Mouse (Mus musculus) naive thymus-derived CD4-positive, alpha-beta T cell, adult 2 months (primary cell): ENCODE data around the gene Gpr162.
"Not testable (repeated sequence)": the region's sequence is repeated elsewhere in the genome, so short reads cannot be mapped to it uniquely, and the experiment has no call there.

Experiments
- DNase-seq: peaks from one replicate; pipeline ENCODE4 v3.0.0-alpha.2; 2011; ENCODE audit warnings: low read depth

Gene Gpr162

DNA sequence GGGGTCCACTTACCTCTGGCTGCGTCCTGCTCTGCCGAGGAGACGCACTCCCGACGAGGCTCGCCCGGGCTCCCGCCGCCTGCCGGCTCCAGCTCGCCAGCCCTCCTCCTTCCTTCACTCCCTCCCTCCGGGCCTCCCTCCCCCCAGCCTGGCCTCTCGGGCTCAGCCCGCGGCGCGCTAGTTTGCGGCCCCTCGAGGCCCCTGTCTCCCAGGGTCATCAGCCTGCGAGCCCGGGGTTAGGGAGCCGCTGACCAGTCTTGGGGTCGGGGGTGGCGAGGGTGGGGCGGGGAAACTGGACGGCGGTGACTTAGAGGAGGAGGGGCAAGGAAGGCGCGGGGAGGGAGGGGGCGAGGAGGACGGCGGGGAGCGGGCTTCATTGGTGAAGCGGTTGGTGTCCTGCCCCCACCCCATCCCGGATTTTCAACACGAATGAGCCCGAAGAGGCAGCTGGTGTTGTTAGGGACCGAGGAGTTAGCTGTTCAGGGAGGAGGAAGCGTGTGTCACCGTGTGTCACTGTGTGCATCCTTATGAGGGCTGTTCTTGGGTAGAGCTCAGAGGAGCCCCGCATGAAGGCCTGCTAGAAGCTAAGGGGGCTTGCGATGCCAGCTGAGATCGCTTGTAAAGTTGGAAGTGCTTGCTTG is at the start of gene Gpr162:
Gene Gpr162, minus strand, starts transcription at position 326 of the 641 bp plus-strand sequence.
- peak; percentile 66 for DNase-seq

DNA sequence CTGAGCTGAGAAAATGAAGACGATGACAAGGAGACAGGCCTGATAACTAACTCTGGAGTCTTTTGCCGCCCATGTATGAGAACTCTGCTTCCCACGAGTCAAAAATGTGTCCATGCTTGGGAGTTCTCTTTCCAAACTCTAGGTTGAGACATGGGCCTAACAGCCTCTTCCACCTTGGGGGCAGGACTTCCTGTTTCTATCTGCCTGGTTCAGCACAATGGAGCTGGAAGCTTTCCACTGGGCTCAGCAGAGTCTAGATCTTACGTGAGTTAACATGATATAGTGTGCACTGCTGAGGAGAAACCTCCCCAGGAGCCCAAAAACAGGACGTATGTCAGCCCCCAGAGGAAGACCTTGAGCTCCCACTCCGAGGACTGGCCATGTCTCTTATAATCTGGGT is 49.4 kb upstream of the Gpr162 start:
- no peak for DNase-seq

DNA sequence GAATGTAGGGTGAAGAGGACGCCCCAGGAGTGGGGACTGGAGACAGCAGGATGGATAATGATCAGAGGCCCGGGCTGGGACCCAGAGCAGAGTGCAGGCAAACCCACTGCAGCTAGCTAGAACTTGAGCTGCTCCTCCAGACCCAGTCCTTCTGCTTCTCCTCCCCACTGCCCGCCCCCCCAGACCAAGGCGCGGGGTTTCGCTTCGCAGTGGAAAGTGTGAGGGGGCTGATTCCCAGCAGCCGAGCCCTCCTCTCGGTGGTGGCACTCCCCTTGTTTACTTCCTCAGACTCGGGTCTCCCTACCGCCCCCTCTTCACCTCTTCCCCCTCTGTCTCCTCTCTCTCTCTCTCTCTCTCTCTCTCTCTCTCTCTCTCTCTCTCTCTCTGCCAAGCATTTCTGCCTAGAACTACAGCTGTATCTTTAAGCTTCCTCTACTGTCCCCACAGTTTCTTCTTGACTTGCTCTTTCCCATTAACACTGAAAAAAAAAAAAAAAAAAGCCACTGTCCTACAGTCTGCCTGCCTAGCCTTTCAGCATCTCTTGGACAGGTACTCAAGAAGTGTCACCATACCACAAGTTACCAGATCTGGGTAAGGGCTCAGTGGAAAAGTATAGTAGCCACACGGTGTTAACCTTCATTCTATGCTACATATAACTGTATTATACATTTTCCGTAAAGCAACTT is 47.9 kb upstream of the Gpr162 start, which contains the start of gene Lag3:
Gene Lag3, minus strand, starts transcription at position 173 of the 686 bp plus-strand sequence.
- DNase-seq: no peak

DNA sequence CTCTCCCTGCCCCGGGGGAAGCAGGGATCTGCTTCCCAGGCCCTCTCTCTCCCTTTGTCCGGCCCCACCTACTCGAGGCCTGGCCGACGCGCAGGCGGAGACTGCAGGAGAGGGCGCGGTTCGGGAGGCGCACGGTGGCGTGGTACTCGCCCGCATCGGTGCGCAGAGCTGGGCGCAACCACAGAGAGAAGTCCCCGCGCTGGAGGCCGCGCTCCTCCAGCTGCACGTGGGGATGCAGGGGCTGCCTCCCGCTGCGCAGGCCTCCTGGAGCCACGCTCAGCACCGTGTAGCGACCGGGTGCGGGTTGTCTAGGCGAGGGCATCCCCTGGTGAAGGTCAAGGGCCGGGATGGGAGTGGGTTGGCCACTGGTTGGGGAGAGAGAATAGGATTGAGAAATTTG is 46.2 kb upstream of the Gpr162 start:
- DNase-seq: no peak

DNA sequence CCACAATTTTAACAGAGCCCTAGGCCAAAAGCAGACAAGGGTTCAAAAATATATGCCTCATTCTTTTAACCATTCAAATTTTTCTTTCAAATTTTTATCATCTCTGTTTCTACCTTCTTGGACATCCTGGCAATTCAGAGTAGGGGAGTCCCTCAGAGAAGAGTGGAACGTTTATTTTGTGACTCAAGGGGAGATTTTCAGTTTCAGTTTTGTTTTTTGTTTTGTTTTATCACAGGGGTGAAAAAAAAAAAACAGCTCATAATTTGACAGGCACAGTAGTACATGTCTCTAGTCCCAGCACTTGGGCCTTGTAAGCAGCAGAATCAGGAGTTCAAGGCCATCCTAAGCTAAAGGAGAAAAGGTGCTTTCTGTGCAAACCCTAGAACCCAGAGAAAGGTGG is 44.0 kb upstream of the Gpr162 start:
- no peak for DNase-seq

DNA sequence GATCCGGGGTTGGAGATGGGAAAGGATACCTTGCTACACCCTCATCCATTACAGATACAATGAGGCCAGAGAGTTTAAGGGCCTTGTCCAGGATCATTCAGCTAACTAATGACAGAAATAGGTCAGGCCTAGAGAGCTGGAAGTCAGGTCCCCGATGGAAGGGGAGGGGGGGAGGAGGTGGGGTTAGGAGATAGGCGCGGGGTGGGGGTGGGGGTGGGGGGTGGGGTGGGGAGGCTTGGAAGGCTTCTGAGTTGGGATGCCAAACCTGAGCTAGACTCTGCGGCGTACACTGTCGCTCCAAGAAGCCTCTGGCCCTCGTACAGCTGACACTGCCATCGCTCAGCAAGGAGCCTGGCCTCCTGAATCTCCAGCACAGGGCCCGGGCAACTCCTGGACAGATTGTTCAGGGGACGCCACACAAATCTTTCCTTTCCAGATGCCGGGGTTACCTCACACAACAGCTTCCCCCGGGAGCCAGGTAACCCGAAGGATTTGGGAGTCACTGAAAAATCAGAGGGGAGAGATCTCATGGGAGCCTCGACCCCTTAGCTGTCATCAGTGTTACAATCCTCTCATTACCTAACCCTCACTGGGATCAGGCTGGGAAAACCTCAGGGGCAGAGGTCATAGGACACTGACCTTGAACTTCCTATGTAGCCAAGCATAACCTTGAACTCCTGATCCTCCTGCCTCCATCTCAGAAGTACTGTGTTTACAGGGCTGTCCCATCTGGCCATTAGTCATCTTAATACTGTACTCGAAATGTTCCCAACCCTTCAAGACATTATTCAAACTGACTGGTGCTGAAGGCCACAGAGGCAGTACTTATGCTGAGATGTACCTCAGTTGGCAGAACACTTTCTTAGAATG is 41.4 kb upstream of the Gpr162 start:
- DNase-seq: no peak

DNA sequence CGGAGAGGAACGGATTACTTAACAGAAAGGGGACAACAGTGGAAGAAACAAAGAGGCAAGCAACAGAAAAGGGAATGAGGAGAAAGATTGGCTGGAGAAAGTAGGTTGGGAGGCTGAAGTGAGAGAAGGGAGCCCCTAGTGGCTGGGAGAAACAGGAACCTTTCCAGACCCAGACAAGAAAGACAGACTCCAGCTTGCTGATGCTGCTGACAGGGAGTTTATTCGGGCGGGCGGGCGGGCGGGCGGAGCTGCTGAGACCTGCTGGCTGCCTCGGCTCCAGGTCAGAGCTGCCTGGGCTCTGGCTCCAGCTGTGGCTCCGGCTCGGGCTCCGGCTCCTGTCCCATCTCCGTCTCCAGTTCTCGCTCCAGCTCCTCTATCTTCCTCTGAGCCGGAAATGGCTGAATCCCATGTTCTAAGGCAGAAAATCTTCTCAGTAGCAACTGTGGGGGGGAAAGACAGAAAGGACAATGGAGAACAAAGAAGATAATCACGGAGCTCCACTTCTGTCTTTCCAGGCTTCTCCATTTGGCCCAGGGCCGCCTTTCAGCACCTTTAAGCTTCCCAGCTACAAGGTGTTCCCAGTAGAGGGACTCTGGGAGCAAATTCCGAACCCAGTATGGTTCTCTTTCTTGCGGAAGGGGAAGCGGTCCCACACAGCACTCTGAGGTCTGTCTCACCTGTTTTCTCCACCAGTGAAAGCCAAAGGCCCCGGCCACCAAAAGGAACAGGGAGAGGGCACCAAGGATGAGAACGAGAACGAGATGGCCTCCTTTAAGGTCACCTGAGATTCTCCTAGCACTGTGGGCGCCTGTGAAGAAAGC is 40.6 kb upstream of the Gpr162 start:
- no peak for DNase-seq

DNA sequence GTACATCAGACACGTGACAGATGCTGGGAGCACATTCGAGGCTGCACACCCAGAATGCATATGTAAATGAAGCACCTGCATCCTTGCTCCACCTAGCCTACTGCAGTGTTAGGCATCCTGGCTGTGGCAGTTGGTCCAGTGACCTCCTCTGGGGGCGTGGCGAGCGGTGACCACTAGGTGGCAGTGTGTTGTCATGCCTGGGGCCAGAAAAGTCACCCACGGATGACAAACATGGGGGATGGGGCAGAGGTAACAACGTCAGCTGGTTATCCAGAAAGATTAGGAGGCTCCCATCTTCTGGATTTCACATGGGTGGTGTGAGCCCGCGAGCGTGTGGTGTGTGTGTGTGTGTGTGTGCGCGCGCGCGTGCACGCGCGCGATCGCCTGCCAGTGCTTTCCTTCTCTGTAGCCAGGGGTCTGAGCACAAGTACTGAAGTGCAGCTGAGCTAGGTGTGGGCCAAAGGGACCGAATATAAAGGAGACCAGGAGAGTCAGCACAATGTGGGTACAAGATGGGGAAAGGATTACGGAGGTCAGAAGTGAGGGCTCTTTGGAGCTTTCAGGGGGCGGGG is 39.9 kb upstream of the Gpr162 start:
- DNase-seq: peak; percentile 95

DNA sequence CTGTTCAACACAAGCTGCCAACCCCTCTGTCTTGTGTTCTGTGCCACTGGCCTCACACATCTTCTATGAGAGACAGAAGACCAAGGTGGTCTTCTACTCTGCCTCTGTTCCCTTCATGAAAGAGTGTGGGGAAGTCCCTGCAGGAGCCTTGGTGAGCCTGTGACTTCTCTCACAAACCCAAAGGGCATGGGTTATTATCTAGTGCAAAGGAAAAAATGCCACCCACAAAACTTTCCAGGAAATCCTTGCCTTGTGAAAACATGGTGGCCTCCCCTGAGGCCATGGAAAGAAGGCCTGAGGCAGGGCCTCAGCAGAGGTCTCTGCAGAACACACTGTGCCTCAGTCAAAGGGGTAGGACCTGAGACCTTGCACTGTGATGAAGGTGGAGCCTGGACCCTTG is 38.1 kb upstream of the Gpr162 start:
- no peak for DNase-seq

DNA sequence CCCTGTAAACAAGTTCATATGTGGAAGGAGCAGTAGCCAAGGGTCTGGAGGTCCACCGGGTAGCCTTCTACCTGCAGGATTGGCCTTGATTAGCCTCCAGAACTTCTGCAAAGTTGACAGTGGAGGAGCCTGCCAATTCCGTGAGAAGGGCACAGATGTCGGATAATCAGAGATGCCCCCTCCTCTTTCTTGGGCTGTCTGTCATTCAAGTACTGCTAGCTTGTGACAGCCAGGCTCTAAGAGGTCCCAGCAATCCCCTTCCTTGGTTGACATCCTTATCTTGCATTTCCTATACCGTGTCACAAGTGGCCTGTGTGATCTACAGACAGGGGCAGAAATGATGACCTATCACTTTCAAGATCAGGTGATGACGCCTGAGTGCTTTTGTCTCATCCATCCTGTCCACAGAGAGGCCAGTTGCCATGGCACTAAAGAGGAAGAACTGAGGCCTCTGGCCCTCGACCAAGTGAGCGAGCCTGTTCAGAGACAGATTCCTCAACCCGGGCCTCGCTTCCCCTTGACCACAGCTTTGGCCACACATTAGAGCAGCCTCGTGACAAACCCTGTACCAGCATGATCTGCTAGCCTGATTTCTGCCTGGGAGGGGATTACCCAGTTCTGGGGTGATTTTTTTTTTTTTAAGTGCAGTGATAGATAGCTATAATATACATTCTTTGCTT is 37.2 kb upstream of the Gpr162 start:
- peak; percentile 69 for DNase-seq

DNA sequence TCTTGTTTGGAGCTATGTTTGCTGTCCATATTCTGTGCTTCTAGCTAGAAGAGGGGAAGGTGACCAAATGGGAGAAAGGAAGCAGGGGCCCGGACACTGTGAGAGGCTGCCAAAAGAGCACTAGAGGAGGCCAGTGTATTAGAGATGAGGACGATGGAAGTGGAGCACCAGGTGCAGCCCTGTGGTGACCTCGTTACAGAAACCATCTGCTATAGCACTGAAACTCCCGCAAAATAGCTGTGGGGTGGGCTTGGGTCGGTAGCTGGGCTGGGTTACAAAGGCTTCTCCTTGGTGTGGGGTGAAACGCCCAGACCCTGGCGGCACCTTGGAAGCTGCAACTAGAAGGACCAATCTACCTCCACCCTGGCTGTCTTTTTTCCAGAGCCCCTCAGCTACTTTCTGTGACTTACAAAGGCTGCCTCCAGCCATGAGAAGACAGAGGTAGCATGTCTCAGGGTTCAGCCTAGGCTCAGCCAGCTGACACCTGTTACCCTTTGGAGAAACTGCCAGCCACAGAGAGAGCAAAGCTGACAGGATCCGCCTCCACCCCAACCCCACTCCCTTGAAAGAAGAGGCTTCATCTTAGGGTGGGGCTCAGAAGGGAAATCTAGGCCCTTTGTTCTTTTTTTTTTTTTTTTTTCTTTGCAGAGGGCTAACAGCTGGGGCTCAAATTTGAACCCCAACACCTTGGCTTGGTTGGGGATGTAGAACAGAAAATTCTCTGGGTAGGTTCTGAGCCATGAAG is 36.4 kb upstream of the Gpr162 start:
- DNase-seq: peak; percentile 76

DNA sequence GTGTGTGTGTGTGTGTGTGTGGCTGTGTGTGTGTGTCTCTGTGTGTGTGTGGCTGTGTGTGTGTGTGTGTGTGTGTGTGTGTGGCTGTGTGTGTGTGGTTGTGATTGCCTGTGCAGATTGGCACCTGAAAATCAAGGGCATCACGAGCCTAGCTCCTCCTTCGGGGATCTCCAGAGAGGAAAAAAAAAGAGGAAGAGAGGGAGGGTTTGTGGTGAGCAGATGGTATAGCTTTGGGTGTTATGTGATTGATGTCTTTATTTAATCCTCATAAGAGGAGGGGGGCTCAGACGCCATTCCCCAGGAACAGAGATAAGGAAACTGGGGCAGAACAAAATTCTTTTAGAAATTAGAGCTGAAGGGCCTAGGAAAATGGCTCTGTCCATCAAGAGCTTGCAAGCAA is 34.6 kb upstream of the Gpr162 start:
- DNase-seq: peak; percentile 73

DNA sequence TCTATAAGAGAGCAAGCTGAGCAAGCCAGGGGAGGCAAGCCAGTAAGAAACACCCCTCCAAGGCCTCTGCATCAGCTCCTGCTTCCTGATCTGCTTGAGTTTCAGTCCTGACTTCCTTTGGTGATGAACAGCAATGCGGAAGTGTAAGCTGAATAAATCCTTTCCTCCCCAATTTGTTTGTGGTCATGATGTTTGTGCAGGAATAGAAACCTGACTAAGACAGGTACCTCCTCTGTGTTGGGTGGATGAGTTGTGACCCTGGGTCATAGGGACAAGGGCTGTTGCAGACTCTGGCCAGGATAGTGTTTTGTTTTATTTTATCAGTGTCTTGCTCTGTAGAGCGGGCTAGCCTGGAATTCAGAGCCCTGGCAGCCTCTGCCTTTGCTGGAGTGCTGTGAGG is 30.3 kb upstream of the Gpr162 start:
- not testable (repeated sequence) for DNase-seq

DNA sequence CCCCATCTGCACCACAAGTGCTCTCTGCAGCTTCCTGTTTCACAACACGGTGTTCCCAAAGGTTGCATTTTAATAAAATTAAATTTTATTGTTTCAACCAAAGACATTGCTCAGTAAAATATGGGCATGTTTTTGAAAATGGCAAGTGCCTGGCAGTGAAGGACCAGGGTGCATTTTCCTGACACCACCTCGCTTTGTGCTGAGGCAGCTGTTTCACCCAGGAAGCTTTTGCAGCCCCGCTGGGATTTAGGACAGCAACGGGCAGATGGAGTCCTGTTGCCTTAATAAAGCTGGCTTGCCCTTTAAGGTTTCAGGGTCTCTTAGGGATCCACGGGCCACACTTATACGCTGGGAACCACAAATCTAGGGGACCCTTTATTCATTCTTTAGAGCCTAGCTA is 27.2 kb upstream of the Gpr162 start:
- DNase-seq: no peak

DNA sequence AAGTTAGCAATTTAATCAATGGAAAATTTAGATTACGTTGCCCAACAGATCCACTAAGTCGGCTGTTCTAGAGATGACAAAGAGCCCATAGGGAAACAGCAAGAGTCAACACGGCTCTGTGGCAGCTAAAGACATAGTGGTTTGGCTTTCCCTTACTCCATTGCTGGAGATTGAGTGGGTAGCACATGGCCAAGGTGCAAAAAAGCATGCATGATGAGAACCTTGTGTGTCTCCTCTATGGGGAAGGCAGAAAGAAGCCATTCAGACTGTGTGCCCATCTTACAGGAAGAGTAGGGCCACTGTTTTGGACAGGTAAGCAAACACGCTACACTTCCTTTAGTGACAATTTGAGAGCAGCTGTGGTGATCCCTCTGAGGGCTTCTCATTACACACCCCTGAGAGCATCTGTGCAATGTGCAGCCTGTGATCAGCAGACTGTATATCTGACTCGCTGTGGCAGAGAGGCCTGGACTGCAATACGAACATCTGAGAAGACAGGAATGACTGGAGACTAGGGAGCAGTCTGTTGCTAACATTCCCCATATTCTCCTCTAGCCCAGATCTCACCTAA is 24.9 kb upstream of the Gpr162 start:
- DNase-seq: no peak

DNA sequence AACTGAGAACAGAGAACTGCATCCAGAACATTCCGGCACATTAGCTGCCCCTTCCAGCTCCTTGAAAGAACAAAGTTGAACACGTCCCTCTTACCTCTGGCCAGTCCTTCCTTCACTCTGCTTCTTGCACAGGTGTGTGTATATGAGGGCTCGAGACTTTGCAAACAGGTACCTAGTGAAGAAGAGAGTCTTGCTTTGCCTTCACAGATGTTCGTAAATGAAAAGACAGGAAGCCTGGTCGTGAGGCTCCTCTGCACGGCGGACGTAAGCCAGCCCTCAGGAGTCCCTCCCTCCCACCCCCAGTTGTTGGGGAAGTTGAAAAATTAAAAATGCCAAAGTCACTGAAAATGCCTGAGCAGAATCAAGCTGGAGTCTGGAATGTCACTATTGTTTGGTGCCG is 24.2 kb upstream of the Gpr162 start, which contains the start of gene Cd4:
Gene Cd4, minus strand, starts transcription at position 236 of the 400 bp plus-strand sequence.
- DNase-seq: peak; percentile 69

DNA sequence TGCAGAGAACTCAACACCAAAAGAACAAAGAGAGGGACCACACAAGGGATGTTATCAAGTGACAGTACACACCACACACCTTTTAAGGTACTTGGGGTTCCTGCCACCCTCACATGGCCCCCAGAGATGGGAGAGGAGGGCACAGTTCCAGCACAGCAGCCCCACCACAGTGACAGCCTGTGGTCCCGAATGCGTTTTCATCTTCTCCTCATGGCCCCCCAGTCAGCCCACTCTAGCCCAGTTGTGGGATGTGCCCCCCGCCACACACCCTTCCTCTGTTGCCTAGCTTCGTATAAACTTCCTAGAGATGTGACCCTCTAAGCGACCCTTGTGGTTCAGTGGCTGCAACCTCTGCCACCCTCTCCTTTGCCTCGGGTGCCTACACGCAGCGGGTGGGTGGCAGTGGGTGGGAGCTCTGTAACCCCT is 22.2 kb upstream of the Gpr162 start:
- DNase-seq: peak; percentile 64

DNA sequence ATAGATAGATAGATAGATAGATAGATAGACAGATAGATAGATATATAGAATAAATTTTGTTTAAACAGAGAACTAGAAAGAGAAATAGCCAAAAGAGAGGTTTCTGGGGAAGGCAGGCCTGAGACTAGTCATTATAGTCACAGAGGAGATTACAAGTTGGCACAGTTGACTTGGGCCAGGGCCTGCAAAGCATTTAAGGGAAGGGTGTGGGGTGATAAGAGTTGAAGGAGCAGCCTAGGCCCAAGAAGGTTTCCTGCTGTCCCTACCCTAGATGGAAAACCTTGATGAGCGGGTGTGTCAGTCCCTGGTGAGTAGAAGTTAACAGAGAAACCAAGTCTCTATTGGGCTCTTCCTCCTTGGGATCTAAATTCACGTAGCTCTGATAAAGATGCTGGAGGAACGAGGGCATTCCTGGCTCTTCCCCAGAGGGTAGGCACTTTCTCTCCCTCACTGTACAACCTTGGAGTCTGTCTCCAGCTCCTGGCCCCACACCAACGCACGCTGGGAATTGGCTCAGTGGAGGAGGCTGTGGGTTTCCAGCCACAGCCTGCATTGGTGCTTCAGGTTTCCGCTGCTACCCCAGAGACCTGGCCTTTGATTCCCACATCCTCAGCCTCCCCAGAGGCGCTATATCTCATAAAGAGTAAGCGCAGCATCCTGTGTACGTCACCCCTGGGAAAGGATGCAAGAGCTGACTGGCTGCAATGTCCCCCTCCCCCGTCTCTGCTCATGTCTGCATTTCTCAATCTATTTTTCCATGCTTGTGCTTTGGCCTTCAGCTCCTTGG is 21.1 kb upstream of the Gpr162 start:
- peak; percentile 91 for DNase-seq

DNA sequence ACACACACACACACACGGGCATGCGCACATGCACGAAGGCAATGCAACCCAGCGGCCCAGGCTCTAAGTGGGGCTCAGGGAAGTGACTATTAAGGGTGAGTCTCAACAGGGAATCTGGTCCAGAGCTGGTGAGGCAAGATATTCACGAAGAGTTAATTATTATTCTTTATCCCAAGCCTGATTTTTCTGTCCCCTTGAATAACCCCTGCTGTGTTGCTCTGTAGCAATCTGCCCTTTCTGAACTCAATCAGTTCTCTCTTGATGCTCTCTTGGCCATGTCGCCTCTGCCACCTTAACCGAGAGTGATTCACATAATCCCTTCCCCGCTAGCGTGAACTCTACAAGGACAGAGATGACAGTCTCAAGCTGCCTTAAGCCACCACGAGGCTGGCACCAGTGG is 19.6 kb upstream of the Gpr162 start:
- DNase-seq: no peak
